9 mouse cellular contexts compared by ENCODE assay signal in genomic region chr16:38730921-38731320, GRCm38 (mm10). TPM values are rescaled to one million over a fixed set of nuclear protein-coding genes. Genes with fewer than 3 reads are reported as not detected.
DNase-seq lines count a peak whose midpoint lies in the region; TF ChIP-seq lines count a peak whose summit lies in the region.
"Had no signal": no experiment of that assay in that cellular context is flagged by ENCODE, and none has a peak within 500 bp of the region (broad histone marks: within the 10 kb centered on the region; RNA-seq: fewer than 3 reads in every experiment).

No protein-coding gene starts in this region.

- no peak for TF ChIP-seq CTCF in kidney, adult 2 months (conservative IDR thresholded peaks at IDR 0.05; ENCODE audit: insufficient read depth, insufficient read length, low read depth, low read length)

- no peak overlapping the region for H3K4me3 ChIP-seq in kidney, adult 2 months (ENCODE audit: insufficient read depth, low read depth, low read length)
- H3K4me3 ChIP-seq: liver, embryonic 15.5 days had no signal

- no peaks in the 10 kb centered on the region for H3K27me3 ChIP-seq in kidney, adult 2 months (replicated peaks; ENCODE audit: control insufficient read depth, insufficient read depth, low read length)

- H3K27ac ChIP-seq in kidney, adult 2 months (ENCODE audit: insufficient read depth, low read depth, low read length), result no peak overlapping the region
- H3K27ac ChIP-seq: liver, embryonic 15.5 days had no signal

- intact Hi-C loops in heart, postnatal 10 days (cut with DNase I), result loop anchor here (10.0 kb wide), 1 partner anchor 84 kb away; no protein-coding TSS in a partner anchor

- TF ChIP-seq POLR2A in kidney, adult 2 months (IDR thresholded peaks at IDR 0.05; ENCODE audit: low read depth, low read length), result no peak

- WGBS in kidney, adult 2 months, result 40% methylated on average over 8 of the region's 8 CpGs

- H3K4me1 ChIP-seq in kidney, adult 2 months (ENCODE audit: control insufficient read depth, insufficient read depth, low read length), result no peaks in the 10 kb centered on the region
- H3K4me1 ChIP-seq: liver, embryonic 15.5 days had no signal

- H3K36me3 ChIP-seq in kidney, adult 2 months (ENCODE audit: control insufficient read depth, insufficient read depth, low read length), result no peaks in the 10 kb centered on the region
- H3K36me3 ChIP-seq: liver, embryonic 15.5 days had no signal

- DNase-seq in kidney, adult 2 months, result peak; percentile 37
- no peak for DNase-seq in kidney, postnatal 36 days
- DNase-seq in MEL-GATA-1-ER (ENCODE audit: extremely low read depth, low read depth) (peak; percentile 28), MN1 (ENCODE audit: low spot score) (no peak)
- DNase-seq in heart, postnatal 10 days, result peak; percentile 44 to 47
- peak; percentile 81 for DNase-seq in lung, postnatal 36 days
- no peak for DNase-seq in adrenal gland, adult 8-10 months
- DNase-seq in cerebellum, adult 8-10 months, result no peak

RNA-seq across cellular contexts. Expression of gene B4galt4, which starts 11.1 kb away (rescaled TPM):
- polyA plus RNA-seq in kidney, adult 2 months (2012; rRNA removed), result 5.0 and 5.4 TPM in 2 replicates
- total RNA-seq in heart, postnatal 10 days (2021), result 10 to 100 TPM; 10.1 to 13.0 TPM
- total RNA-seq in adrenal gland, adult 8-10 months (2022), result 10 to 100 TPM in 3 of 4 experiments, 1 to 10 TPM in 1; 8.8 to 15.1 (median 12.5) TPM

RNA-seq across cellular contexts. Expression of gene Arhgap31, which starts 17.8 kb away (rescaled TPM):
- 5.8 and 6.9 TPM in 2 replicates for polyA plus RNA-seq in kidney, adult 2 months (2012; rRNA removed)
- 10 to 100 TPM; 58.3 to 65.7 TPM for total RNA-seq in heart, postnatal 10 days (2021)
- total RNA-seq in adrenal gland, adult 8-10 months (2022), result 10 to 100 TPM; 16.6 to 30.8 (median 26.7) TPM

Comparison
In these comparisons a context has a peak if more than half of its experiments do, and no peak if none do; other contexts are left out.
1. DNase-seq: peak in kidney, adult 2 months (single experiment), MEL-GATA-1-ER (single experiment), heart, postnatal 10 days (2 of 2) and lung, postnatal 36 days (single experiment); none in kidney, postnatal 36 days (0 of 2), MN1 (single experiment), adrenal gland, adult 8-10 months (single experiment) and cerebellum, adult 8-10 months (single experiment).